Mouse (Mus musculus): ENCODE results near the gene Hivep1.

DNA sequence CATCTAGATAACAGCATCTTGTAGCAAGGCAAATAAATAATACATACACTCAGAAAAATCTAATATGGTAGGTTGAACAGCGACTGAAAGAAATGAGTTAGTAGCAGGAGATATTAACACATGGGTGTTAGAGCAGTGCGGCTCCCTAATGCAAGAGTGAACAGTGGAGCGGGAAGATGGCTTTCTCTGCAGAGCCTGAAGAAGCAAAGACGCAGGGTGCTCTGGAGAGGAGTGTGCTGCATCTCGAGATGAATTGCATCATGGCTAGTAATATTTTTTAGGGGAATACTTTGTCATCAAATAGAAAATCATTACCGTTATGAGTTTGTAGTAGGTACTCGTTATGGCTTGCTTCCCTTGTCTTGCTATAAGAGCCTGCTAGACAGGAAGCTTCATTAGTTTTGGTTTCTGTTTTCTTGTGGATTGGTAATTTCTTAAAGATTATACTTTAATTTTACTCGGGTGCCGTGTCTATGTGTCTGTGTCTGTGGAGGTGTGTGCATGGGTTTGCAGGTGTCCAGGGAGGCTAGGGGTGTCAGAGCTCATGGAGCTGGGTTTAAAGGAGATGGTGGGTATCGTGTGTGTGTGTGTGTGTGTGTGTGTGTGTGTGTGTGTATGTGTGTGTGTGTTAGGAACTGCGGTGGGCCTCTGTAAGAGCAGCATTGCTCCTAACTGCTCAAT lies 51.8 kb downstream of the Hivep1 start:
- TF ChIP-seq ZC3H11A (IDR thresholded peaks at IDR 0.05; ENCODE audit: borderline replicate concordance, low read depth, low read length), result no peak
- TF ChIP-seq HCFC1 (IDR thresholded peaks at IDR 0.05; ENCODE audit: borderline replicate concordance, insufficient read depth, low read length), result no peak
- no peak for TF ChIP-seq ZNF384 (IDR thresholded peaks at IDR 0.05; ENCODE audit: low read depth, low read length)
- no peak for TF ChIP-seq CHD2 (IDR thresholded peaks at IDR 0.05; ENCODE audit: low read depth, low read length)
- TF ChIP-seq MAFK (IDR thresholded peaks at IDR 0.05; ENCODE audit: insufficient read depth, low read depth, low read length), result no peak

Measured in ES-E14 (cell line).